Mouse (Mus musculus): ENCODE measurements around the gene Dnajc7. TPM values are rescaled to one million over a fixed set of nuclear protein-coding genes. Genes with fewer than 3 reads are reported as not detected.

The Dnajc7 gene
- polyA plus RNA-seq, 1 experiment from 2014 or later, result 184 TPM

DNA sequence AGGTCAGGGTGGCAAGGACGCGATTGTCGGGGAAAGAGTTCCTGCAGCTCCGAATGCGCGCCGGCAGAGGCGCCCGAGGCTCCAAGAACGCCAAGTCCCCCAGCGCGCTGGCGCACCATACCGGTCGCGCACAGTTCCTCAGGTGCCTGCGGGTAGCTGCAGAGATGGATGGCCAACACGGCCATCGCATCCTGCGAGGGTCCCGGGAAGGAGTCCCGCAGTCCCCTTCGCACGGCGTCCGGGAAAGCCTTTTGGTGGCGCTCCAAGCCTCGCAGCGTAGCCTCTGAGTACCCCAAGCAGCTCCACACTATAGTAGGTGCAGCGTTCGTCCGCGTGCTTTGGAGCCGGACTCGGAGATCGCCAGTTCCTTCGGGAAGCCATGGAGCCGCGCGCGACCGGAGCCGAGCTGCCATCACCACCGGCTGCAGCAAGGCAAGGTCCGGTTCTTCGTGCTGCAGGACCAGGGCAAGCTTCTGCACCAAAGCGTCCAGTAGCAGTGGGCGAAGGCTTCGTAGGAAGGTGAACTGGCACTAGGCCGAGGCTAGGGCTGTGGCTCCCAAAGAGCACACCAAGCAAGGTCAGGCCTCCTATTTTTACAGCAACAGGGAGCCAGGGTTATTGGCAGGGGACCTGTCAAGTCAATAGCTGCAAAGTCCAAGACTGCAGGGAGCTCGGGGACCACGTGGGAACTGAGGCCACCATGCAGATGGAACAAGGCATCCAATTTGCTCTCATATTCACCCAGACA is 20.4 kb upstream of the Dnajc7 start:
- no peaks in the 10 kb centered on the region for H3K36me3 ChIP-seq (ENCODE audit: control insufficient read depth, insufficient read depth, low read length)

DNA sequence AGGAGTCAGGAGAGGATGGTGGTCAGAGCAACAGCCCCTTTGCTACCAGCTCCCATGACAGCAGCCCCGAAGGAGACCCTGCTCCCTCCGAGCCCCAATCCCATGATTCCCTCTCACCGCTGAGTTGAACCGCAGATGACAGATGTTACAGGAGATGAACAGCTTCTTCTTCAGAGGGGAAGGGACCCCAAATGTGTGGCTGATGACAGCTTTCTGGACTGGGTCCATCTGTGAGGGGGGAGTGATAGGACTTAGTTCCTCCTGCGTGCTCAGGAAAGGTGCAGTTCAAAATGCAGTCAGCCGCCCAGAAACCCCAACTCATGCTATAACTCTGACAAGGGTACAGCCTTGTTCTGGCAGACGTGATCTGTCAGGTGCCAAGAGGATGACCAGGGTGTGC is 14.6 kb upstream of the Dnajc7 start:
- Histone ChIP-seq H3K4me2 (ENCODE audit: low read depth, low read length) (no peak overlapping the region), H3K9ac (ENCODE audit: low read depth, low read length) (no peak overlapping the region), H3K4me1 (ENCODE audit: control insufficient read depth, insufficient read depth, low read length) (no peaks in the 10 kb centered on the region), H3K9me3 (ENCODE audit: control insufficient read depth, low read length) (no peaks in the 10 kb centered on the region), H3K27me3 (replicated peaks; ENCODE audit: control insufficient read depth, insufficient read depth, low read length) (peaks cover 3% of the 10 kb centered on the region; the same call in 1 of the 2 replicates), H3K4me3 (ENCODE audit: low read length) (no peak overlapping the region), H3K27ac (ENCODE audit: low read length) (no peak overlapping the region), H3K36me3 (ENCODE audit: control insufficient read depth, insufficient read depth, low read length) (no peaks in the 10 kb centered on the region)
- 71% methylated on average over 7 of the region's 7 CpGs for WGBS
- no peak for ATAC-seq

More for the DNA sequence above, 20.4 kb upstream of the Dnajc7 start:
- H3K9me3 ChIP-seq (ENCODE audit: control insufficient read depth, low read length), result no peaks in the 10 kb centered on the region
- no peak overlapping the region for H3K27ac ChIP-seq (ENCODE audit: low read length)
- no peak for ATAC-seq
- H3K4me3 ChIP-seq (ENCODE audit: low read length), result peak overlapping the region; percentile 33
- 0 out of 2 replicates have a peak, but pooled peaks cover 8% of the 10 kb centered on the region for H3K4me1 ChIP-seq (ENCODE audit: control insufficient read depth, insufficient read depth, low read length)
- H3K9ac ChIP-seq (ENCODE audit: low read depth, low read length), result peak overlapping the region; percentile 41; the same call in 1 of the 2 replicates
- H3K27me3 ChIP-seq (replicated peaks; ENCODE audit: control insufficient read depth, insufficient read depth, low read length), result peaks cover 11% of the 10 kb centered on the region
- H3K4me2 ChIP-seq (ENCODE audit: low read depth, low read length), result peak overlapping the region; percentile 55
- 7% methylated on average over 52 of the region's 52 CpGs for WGBS

DNA sequence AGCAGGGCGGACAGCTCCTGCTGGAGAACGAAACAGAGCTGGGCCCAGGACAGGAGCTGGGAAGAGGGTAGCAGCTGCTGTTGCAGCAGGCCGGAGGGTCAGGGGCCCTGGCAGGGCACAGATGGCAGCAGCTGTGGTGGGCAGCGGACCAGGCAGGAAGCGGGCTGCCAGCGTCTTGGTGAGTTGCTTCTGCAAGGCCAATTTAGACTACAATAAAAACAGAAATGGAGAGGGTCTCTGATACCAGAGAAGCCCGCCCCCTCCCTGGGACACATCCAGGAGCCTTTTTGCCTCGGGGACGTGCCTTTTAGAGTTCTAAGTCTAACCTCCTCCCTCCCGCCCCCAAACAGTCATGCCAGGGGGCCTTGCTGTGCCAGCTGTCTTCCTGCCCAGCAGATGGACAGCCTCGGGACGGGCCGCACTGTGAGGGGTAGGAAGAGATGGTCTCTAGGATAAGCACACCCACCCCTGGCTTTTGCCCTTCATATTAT is 8.9 kb upstream of the Dnajc7 start:
- no peak overlapping the region for H3K4me2 ChIP-seq (ENCODE audit: low read depth, low read length)

DNA sequence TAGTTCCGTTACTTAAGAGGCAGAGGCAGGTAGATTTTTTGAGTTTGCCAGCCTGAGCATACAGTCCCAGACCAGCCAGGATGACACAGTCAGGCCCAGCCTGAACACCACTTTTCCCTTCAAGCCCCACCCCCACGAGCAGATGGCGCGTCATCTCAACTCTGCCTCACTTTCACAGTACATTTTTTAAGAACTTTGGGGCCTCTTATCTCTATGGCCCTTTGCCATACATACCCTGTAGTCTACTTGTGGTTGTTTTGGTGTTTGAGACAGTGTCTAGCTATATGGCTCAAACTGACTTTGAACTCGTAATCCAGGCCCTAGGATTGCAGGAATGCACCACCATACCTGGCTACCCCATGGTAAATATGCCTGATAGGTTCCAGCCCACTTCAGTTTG is 8.1 kb upstream of the Dnajc7 start:
- no peak for ATAC-seq
- WGBS, result 92% methylated on average over 5 of the region's 5 CpGs

More for the DNA sequence above, 8.9 kb upstream of the Dnajc7 start:
- no peak overlapping the region for H3K9ac ChIP-seq (ENCODE audit: low read depth, low read length)
- no peaks in the 10 kb centered on the region; the same call in 1 of the 2 replicates for H3K27me3 ChIP-seq (replicated peaks; ENCODE audit: control insufficient read depth, insufficient read depth, low read length)
- ATAC-seq, result no peak
- peaks cover 12% of the 10 kb centered on the region for H3K36me3 ChIP-seq (ENCODE audit: control insufficient read depth, insufficient read depth, low read length)
- H3K27ac ChIP-seq (ENCODE audit: low read length), result no peak overlapping the region
- no peak overlapping the region for H3K4me3 ChIP-seq (ENCODE audit: low read length)
- no peaks in the 10 kb centered on the region for H3K9me3 ChIP-seq (ENCODE audit: control insufficient read depth, low read length)
- H3K4me1 ChIP-seq (ENCODE audit: control insufficient read depth, insufficient read depth, low read length), result peaks cover 25% of the 10 kb centered on the region
- WGBS, result 49% methylated on average over 13 of the region's 13 CpGs

DNA sequence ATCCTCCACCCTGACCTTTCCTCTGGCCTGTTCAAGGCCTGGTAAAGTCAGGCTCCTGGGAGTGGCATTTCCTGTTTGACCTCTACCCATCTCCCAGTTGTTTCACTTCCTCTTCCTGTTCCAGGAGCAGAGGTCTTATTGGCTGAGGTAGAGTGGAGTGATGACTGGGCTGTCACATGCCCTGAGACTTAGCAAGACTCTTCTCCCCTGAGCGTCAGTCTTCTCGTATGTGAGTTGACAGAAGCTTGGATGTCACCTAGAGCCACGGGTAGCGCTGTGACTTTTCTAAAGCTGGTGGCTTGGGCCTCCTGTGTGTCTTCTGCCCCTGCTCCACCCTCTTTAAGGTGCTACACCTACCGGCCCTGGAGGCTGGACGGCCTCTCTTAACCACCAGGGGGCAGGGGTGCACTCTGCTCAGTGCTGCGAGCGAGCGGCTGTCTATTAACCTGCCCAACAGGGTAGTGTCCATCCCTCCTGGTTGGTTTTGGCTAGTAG is 6.8 kb upstream of the Dnajc7 start:
- H3K9me3 ChIP-seq (ENCODE audit: control insufficient read depth, low read length), result no peaks in the 10 kb centered on the region
- peak; percentile 76 for ATAC-seq
- no peak overlapping the region; the same call in 1 of the 2 replicates for H3K4me3 ChIP-seq (ENCODE audit: low read length)
- H3K27ac ChIP-seq (ENCODE audit: low read length), result peak overlapping the region; percentile 62
- 0 out of 2 replicates have a peak overlapping the region, but pooled peaks have one; percentile 6 for H3K4me2 ChIP-seq (ENCODE audit: low read depth, low read length)
- H3K9ac ChIP-seq (ENCODE audit: low read depth, low read length), result 0 out of 2 replicates have a peak overlapping the region, but pooled peaks have one; percentile 24
- 16% methylated on average over 9 of the region's 9 CpGs for WGBS
- H3K27me3 ChIP-seq (replicated peaks; ENCODE audit: control insufficient read depth, insufficient read depth, low read length), result no peaks in the 10 kb centered on the region
- peaks cover 12% of the 10 kb centered on the region for H3K36me3 ChIP-seq (ENCODE audit: control insufficient read depth, insufficient read depth, low read length)
- H3K4me1 ChIP-seq (ENCODE audit: control insufficient read depth, insufficient read depth, low read length), result peaks cover 29% of the 10 kb centered on the region

More for the DNA sequence above, 8.1 kb upstream of the Dnajc7 start:
- Histone ChIP-seq H3K4me3 (ENCODE audit: low read length) (no peak overlapping the region), H3K9ac (ENCODE audit: low read depth, low read length) (no peak overlapping the region), H3K27me3 (replicated peaks; ENCODE audit: control insufficient read depth, insufficient read depth, low read length) (no peaks in the 10 kb centered on the region; the same call in 1 of the 2 replicates), H3K9me3 (ENCODE audit: control insufficient read depth, low read length) (no peaks in the 10 kb centered on the region), H3K27ac (ENCODE audit: low read length) (no peak overlapping the region), H3K4me1 (ENCODE audit: control insufficient read depth, insufficient read depth, low read length) (peaks cover 29% of the 10 kb centered on the region), H3K4me2 (ENCODE audit: low read depth, low read length) (no peak overlapping the region), H3K36me3 (ENCODE audit: control insufficient read depth, insufficient read depth, low read length) (peaks cover 12% of the 10 kb centered on the region)

DNA sequence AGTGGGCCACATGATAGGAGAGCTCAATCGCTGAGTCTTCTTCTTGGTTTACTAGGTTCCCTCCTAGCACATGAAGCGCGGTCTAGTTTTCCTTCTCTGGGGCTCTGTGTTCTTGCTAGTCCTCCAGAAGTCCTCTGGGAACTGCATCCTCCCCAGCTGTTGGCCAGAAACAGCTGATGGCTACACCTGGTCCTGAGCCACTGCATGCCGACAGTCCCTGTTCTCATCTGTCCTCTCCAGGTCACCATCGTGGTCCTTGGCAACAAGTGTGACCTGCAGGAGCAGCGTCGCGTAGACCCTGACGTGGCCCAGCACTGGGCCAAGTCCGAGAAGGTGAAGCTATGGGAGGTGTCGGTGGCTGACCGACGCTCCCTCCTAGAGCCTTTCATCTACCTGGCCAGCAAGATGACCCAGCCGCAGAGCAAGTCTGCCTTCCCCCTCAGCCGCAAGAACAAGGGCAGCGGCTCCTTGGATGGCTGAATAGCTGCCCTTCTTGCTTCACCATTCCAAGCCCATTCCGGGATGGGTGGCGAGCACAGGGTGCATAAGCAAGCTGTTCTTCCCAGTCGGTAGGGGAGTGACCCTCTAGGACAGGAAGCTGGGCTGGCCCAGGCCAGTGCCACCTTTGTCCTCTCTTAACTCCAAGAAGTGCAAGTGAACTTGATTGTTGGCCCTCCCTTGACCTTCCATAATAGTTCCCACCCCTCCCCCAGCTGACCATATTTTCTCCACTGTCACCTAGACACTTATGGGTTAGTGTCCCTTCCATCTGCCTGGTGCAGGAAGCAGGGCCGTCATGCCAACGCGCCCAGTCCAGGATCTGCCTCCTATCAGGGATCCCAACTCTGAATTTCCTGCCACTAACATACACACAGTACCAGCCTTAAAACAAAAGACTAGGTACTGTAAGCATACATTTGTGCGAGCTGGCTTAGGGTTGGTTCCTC is 6.1 kb upstream of the Dnajc7 start:
- peaks cover 29% of the 10 kb centered on the region for H3K4me1 ChIP-seq (ENCODE audit: control insufficient read depth, insufficient read depth, low read length)
- H3K9me3 ChIP-seq (ENCODE audit: control insufficient read depth, low read length), result no peaks in the 10 kb centered on the region
- peaks cover 12% of the 10 kb centered on the region for H3K36me3 ChIP-seq (ENCODE audit: control insufficient read depth, insufficient read depth, low read length)
- H3K4me3 ChIP-seq (ENCODE audit: low read length), result no peak overlapping the region
- H3K27me3 ChIP-seq (replicated peaks; ENCODE audit: control insufficient read depth, insufficient read depth, low read length), result no peaks in the 10 kb centered on the region
- 91% methylated on average over 23 of the region's 23 CpGs for WGBS
- H3K4me2 ChIP-seq (ENCODE audit: low read depth, low read length), result 0 out of 2 replicates have a peak overlapping the region, but pooled peaks have one; percentile 6
- H3K9ac ChIP-seq (ENCODE audit: low read depth, low read length), result no peak overlapping the region
- H3K27ac ChIP-seq (ENCODE audit: low read length), result peak overlapping the region; percentile 62
- ATAC-seq, result no peak

DNA sequence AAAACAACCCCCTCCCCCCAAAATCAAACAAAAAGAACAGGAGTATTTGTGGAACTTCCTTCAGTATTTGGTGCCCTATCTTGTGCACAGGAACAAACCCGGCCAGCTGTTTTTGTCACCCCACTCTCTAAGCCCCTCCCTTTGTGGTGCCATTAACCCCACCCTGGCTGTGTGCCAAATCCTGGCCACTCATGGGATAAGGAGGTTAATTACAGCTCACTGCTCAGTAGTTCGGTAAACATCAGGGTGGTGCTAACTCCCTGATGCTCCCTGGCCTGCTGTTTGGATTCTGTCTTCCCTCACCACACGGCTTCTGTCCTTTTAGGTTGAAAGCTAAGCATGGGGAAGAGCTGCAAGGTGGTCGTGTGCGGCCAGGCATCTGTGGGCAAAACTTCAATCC is 3.9 kb upstream of the Dnajc7 start:
- Histone ChIP-seq H3K4me3 (ENCODE audit: low read length) (peak overlapping the region; percentile 95), H3K9me3 (ENCODE audit: control insufficient read depth, low read length) (no peaks in the 10 kb centered on the region), H3K9ac (ENCODE audit: low read depth, low read length) (peak overlapping the region; percentile 87), H3K27me3 (replicated peaks; ENCODE audit: control insufficient read depth, insufficient read depth, low read length) (no peaks in the 10 kb centered on the region), H3K4me2 (ENCODE audit: low read depth, low read length) (peak overlapping the region; percentile 56), H3K36me3 (ENCODE audit: control insufficient read depth, insufficient read depth, low read length) (peaks cover 12% of the 10 kb centered on the region), H3K4me1 (ENCODE audit: control insufficient read depth, insufficient read depth, low read length) (peaks cover 34% of the 10 kb centered on the region), H3K27ac (ENCODE audit: low read length) (peak overlapping the region; percentile 95)
- WGBS, result 31% methylated on average over 5 of the region's 5 CpGs
- peak; percentile 12; the same call in 1 of the 2 replicates for ATAC-seq

DNA sequence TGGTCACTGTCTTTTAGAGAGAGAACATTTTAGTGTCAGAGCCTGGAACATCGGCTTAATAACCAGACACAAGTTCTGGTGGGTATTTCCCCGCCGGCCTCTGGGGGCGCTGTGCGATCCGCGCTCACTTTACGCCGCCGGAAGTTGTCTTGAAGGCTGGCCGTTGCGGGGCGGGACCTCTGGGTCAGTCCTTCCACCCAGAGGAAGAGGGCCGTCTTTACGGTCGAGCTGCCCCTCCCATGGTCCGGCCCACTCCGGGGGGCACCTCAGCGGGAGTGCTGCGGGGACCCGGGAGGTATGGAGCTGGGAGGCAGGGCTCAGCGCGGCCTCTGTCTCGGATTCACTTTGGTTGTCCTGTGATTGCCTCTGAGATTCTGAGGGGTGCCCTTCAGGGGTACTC is 2.7 kb upstream of the Dnajc7 start:
- Histone ChIP-seq H3K4me3 (ENCODE audit: low read length) (peak overlapping the region; percentile 95), H3K9me3 (ENCODE audit: control insufficient read depth, low read length) (no peaks in the 10 kb centered on the region), H3K27me3 (replicated peaks; ENCODE audit: control insufficient read depth, insufficient read depth, low read length) (no peaks in the 10 kb centered on the region), H3K4me1 (ENCODE audit: control insufficient read depth, insufficient read depth, low read length) (peaks cover 36% of the 10 kb centered on the region), H3K36me3 (ENCODE audit: control insufficient read depth, insufficient read depth, low read length) (peaks cover 12% of the 10 kb centered on the region), H3K27ac (ENCODE audit: low read length) (peak overlapping the region; percentile 95), H3K9ac (ENCODE audit: low read depth, low read length) (peak overlapping the region; percentile 87), H3K4me2 (ENCODE audit: low read depth, low read length) (peak overlapping the region; percentile 56)
- under 1% methylated on average over 24 of the region's 24 CpGs for WGBS
- peak; percentile 82 for ATAC-seq

Measured in intestine, embryonic 16.5 days (tissue).